Mouse (Mus musculus) hindbrain, embryonic 14.5 days (tissue): Measurements from ENCODE around the gene Trim7. TPM values are rescaled to one million over a fixed set of nuclear protein-coding genes. Genes with fewer than 3 reads are reported as not detected.
"Not testable (repeated sequence)": the region's sequence is repeated elsewhere in the genome, so short reads cannot be mapped to it uniquely, and the experiment has no call there.

ENCODE experiments used
- ATAC-seq: fragments of 200-750 bp; cut with Nextera tagmentation; 2 replicates; pipeline ENCODE4 v1.8.0; 2017; ENCODE audit warnings: moderate number of reproducible peaks, mild to moderate bottlenecking, moderate TSS enrichment, moderate library complexity; ENCODE audit not compliant: low FRiP score
- DNase-seq: peaks from one replicate; pipeline ENCODE4 v3.0.0-alpha.2; 2015; ENCODE audit warnings: low spot score
- H3K27ac ChIP-seq: fragments of 300-500 bp; sonication (generic); 2 replicates; pipeline ENCODE4 v1.5.1; 2014; ENCODE audit warnings: mild to moderate bottlenecking, moderate library complexity
- H3K27me3 ChIP-seq: fragments of 300-500 bp; sonication (generic); 2 replicates; pipeline ENCODE4 v1.6.1; 2014; ENCODE audit warnings: mild to moderate bottlenecking, low read length, mixed read lengths; ENCODE audit not compliant: control insufficient read depth, insufficient read depth
- H3K36me3 ChIP-seq: fragments of 300-500 bp; sonication (generic); replicated peaks from 2 replicates; pipeline ENCODE4 v1.6.1; 2014; ENCODE audit not compliant: control insufficient read depth, insufficient read depth
- H3K4me1 ChIP-seq: fragments of 300-500 bp; sonication (generic); replicated peaks from 2 replicates; pipeline ENCODE4 v1.6.1; 2014; ENCODE audit warnings: antibody characterized with exemption, low read length, mixed read lengths; ENCODE audit not compliant: control insufficient read depth, insufficient read depth
- H3K4me2 ChIP-seq: fragments of 300-500 bp; sonication (generic); replicated peaks from 2 replicates; pipeline ENCODE4 v1.6.1; 2014; ENCODE audit warnings: mild to moderate bottlenecking, moderate library complexity
- H3K4me3 ChIP-seq: fragments of 300-500 bp; sonication (generic); replicated peaks from 2 replicates; pipeline ENCODE4 v1.5.1; 2014; ENCODE audit warnings: mild to moderate bottlenecking, low read length
- H3K9ac ChIP-seq: fragments of 300-500 bp; sonication (generic); 2 replicates; pipeline ENCODE4 v1.6.1; 2014
- H3K9me3 ChIP-seq: fragments of 300-500 bp; sonication (generic); 2 replicates; pipeline ENCODE4 v1.6.1; 2016; ENCODE audit warnings: low read length; ENCODE audit not compliant: control insufficient read depth
- WGBS: fragments of 180-500 bp; shearing (Covaris S2); extraction: QIAGEN DNeasy Blood & Tissue Kit; methylation state at CpG from one replicate; pipeline ENCODE4 v1.1.7; 2014; 5-methylcytosine and 5-hydroxymethylcytosine counted together
- polyA plus RNA-seq: library from polyadenylated mRNA; unstranded; fragments of >200 nt; fragmentation: Nextera tagmentation; extraction: Ambion mirVana; gene quantifications from 2 replicates; pipeline ENCODE4 v1.2.1, GENCODE M21; 2014

The Trim7 gene
- polyA plus RNA-seq, result 1.7 and 2.5 TPM in 2 replicates

GRCm38 (mm10) chr11:48825979-48826751 is at the start of gene Trim7, which contains the start of gene Gm12184:
Trim7 (plus strand) TSS chr11:48826140.
Gm12184 (minus strand) TSS chr11:48826655.
- not testable (repeated sequence) for H3K36me3 ChIP-seq, H3K9me3 ChIP-seq, DNase-seq
- peak within 1 kb of the TSS; percentile 36; the same call in 1 of the 2 replicates for H3K9ac ChIP-seq
- 0 out of 2 replicates have a peak within 1 kb of the TSS, but pooled peaks have one; percentile 43 for H3K27ac ChIP-seq
- under 1% methylated on average over 45 of the region's 92 CpGs for WGBS
- peaks cover 24% of the 10 kb centered on the region for H3K27me3 ChIP-seq
- ATAC-seq, result peak; percentile 74
- H3K4me3 ChIP-seq, result peak within 1 kb of the TSS; percentile 41
- peak within 1 kb of the TSS; percentile 56 for H3K4me2 ChIP-seq
- H3K4me1 ChIP-seq, result peaks cover 13% of the 10 kb centered on the region; the same call in 1 of the 2 replicates

- H3K27ac ChIP-seq, result no peak overlapping the region
- WGBS, result 46% methylated on average over 9 of the region's 9 CpGs
- no peaks in the 10 kb centered on the region for H3K4me1 ChIP-seq
- no peaks in the 10 kb centered on the region for H3K9me3 ChIP-seq
- no peak for DNase-seq
- no peak for ATAC-seq
- H3K4me3 ChIP-seq, result no peak overlapping the region
- H3K9ac ChIP-seq, result no peak overlapping the region
- no peaks in the 10 kb centered on the region for H3K27me3 ChIP-seq
- H3K36me3 ChIP-seq, result no peaks in the 10 kb centered on the region
- H3K4me2 ChIP-seq, result no peak overlapping the region
Measured at GRCm38 (mm10) chr11:48776664-48777063, 49.3 kb upstream of the Trim7 start.

- Histone ChIP-seq H3K36me3 (no peaks in the 10 kb centered on the region), H3K27me3 (no peaks in the 10 kb centered on the region), H3K9me3 (no peaks in the 10 kb centered on the region), H3K4me1 (no peaks in the 10 kb centered on the region), H3K4me2 (no peak overlapping the region), H3K4me3 (no peak overlapping the region), H3K27ac (no peak overlapping the region), H3K9ac (no peak overlapping the region)
- WGBS, result 92% methylated on average over 9 of the region's 9 CpGs
- DNase-seq (no peak), ATAC-seq (no peak)
Measured at GRCm38 (mm10) chr11:48777303-48777702, 48.6 kb upstream of the Trim7 start.

- Histone ChIP-seq H3K4me3 (no peak overlapping the region), H3K9me3 (no peaks in the 10 kb centered on the region), H3K27me3 (no peaks in the 10 kb centered on the region), H3K4me2 (no peak overlapping the region), H3K9ac (no peak overlapping the region), H3K27ac (no peak overlapping the region), H3K36me3 (no peaks in the 10 kb centered on the region), H3K4me1 (no peaks in the 10 kb centered on the region)
- DNase-seq (no peak), ATAC-seq (no peak)
- WGBS, result 34% methylated on average over 7 of the region's 7 CpGs
Measured at GRCm38 (mm10) chr11:48779450-48779849, 46.5 kb upstream of the Trim7 start.

GRCm38 (mm10) chr11:48782243-48782642 is 43.7 kb upstream of the Trim7 start:
- WGBS, result 83% methylated on average over 4 of the region's 4 CpGs
- ATAC-seq (no peak), DNase-seq (no peak)
- no peaks in the 10 kb centered on the region for H3K9me3 ChIP-seq
- H3K27me3 ChIP-seq, result no peaks in the 10 kb centered on the region
- H3K9ac ChIP-seq, result no peak overlapping the region
- H3K4me3 ChIP-seq, result no peak overlapping the region
- no peak overlapping the region for H3K4me2 ChIP-seq
- H3K4me1 ChIP-seq, result no peaks in the 10 kb centered on the region
- no peak overlapping the region for H3K27ac ChIP-seq
- H3K36me3 ChIP-seq, result no peaks in the 10 kb centered on the region

- Histone ChIP-seq H3K4me1 (no peaks in the 10 kb centered on the region), H3K9me3 (no peaks in the 10 kb centered on the region), H3K4me3 (peak overlapping the region; percentile 39), H3K36me3 (no peaks in the 10 kb centered on the region), H3K27ac (0 out of 2 replicates have a peak overlapping the region, but pooled peaks have one; percentile 32), H3K4me2 (peak overlapping the region; percentile 64), H3K9ac (peak overlapping the region; percentile 65; the same call in 1 of the 2 replicates), H3K27me3 (no peaks in the 10 kb centered on the region)
- DNase-seq (peak; percentile 46), ATAC-seq (peak; percentile 75)
- 51% methylated on average over 10 of the region's 10 CpGs for WGBS
Measured at GRCm38 (mm10) chr11:48787455-48788211, 38.3 kb upstream of the Trim7 start.

GRCm38 (mm10) chr11:48788311-48789089 is 37.4 kb upstream of the Trim7 start:
- WGBS, result 5% methylated on average over 16 of the region's 16 CpGs
- no peaks in the 10 kb centered on the region for H3K27me3 ChIP-seq
- no peaks in the 10 kb centered on the region for H3K4me1 ChIP-seq
- peak overlapping the region; percentile 32; the same call in 1 of the 2 replicates for H3K27ac ChIP-seq
- DNase-seq, result peak; percentile 83
- H3K9ac ChIP-seq, result peak overlapping the region; percentile 65
- no peaks in the 10 kb centered on the region for H3K36me3 ChIP-seq
- peak overlapping the region; percentile 64 for H3K4me2 ChIP-seq
- no peaks in the 10 kb centered on the region for H3K9me3 ChIP-seq
- ATAC-seq, result peak; percentile 87
- peak overlapping the region; percentile 39 for H3K4me3 ChIP-seq

- Histone ChIP-seq H3K27me3 (no peaks in the 10 kb centered on the region), H3K4me1 (no peaks in the 10 kb centered on the region), H3K27ac (no peak overlapping the region), H3K4me3 (no peak overlapping the region), H3K36me3 (no peaks in the 10 kb centered on the region), H3K9ac (no peak overlapping the region), H3K9me3 (no peaks in the 10 kb centered on the region), H3K4me2 (no peak overlapping the region)
- WGBS, result 86% methylated on average over 5 of the region's 5 CpGs
- no peak for ATAC-seq
- DNase-seq, result no peak
Measured at GRCm38 (mm10) chr11:48789215-48789614, 36.7 kb upstream of the Trim7 start.
